Mouse (Mus musculus) urinary bladder, postnatal 25 days (tissue): ENCODE results near the gene Pard6a.
A peak's percentile ranks its signal among the peaks of the same experiment; 100 is the strongest.

Experiments used
- DNase-seq: peaks from one replicate; pipeline ENCODE4 v3.0.0; 2022; ENCODE audit warnings: low spot score

Pard6a gene

GRCm38 (mm10) chr8:105700966-105701824, at the start of gene Pard6a, which contains the start of gene Acd:
Pard6a (plus strand) TSS chr8:105701148.
Acd (minus strand) TSS chr8:105701102.
- peak; percentile 98 for DNase-seq

DNA sequence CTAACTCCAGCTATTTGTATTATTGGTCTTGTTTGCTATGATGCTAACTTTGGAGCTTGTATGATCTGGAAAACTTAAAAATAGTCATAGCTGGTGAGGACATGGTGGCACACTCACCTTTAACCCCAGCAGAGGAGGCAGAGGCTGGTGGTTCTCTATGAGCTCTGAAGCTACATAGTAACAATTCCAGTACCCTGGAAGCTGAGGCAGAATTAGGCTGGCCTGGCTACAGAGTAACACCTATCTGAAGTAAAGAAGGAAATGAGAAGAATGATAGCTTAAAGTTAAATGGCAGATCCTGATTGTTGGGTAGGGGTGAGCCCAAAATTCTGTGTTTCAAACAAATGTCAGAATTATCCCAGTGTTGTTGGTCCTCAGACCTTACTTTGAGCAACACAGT, 43.3 kb upstream of the Pard6a start:
- DNase-seq, result no peak

DNA sequence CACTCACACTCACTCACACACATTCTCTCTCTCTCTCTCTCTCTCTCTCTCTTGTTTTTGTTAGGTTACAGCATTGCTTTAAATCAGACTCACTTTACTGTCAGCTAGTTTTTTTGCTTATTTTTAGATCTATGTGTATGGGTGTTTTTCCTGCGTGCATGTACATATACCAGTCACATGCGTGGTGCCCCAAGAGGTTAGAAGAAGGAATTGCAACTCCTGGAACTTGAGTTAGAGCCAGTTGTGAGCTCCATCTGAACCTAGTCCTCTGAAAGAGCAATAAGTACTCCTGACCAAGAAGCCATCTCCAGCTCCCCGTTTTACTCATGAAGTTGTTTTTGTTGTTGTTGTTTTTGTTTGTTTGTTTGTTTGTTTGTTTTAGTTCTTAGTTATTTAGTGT, 39.8 kb upstream of the Pard6a start:
- DNase-seq, result no peak

DNA sequence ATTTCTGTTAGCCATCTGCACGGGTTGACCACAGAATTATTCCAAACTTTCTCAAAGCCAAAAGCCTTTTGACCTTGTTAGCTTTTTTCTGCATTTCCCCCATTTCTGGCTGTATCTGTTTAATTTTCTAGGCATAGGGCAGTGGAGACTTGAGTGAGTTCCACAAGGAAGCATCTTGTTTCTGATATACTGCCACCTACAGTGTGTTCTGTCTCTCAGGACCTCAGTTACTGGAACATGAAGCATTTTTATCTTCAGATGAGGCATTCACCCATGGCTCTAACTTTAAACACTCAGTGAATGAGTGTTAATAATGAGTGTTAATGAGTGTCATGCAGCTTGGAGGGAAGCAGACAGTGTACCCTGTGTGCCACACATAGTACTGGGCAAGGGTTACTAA, 23.1 kb upstream of the Pard6a start:
- DNase-seq, result no peak

DNA sequence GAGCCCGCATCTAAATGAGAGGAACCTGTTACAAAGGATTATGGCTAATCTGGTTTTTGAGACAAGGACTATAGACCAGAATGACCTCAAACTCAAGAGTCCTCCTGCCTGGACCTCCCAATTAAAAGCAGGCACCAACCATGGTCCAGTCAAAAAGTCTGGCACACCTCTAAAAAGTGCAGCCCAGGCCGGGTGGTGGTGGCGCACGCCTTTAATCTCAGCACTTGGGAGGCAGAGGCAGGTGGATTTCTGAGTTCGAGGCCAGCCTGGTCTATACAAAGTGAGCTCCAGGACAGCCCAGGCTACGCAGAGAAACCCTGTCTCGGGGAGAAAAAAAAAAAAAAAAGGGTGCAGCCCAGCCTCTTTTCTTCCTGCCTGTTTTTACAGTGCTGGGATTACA, 15.6 kb upstream of the Pard6a start:
- no peak for DNase-seq

DNA sequence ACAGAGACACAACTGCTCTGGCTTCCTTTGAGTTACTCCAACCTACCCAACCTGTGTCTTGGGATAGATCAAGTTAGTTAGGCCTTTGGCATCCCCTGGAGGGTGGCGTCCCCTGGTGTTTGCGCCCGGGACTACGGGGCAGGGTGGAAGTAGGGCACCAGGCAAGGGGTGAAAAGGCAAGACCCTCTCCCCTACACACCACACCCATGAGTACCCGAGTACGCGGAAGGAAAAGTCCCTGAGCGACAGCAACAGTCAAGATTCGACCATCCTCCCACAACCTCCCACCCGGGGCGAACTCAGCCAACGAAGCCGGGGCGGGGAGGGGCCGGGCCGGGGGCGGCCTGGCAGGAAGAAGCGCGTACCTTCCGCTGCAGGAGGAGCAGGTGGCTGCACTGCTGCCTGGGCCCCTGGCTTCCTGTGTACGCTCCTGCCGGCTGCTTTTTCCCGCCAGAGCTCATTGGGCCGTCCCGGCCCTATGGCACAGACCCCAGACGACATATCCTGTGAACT, 15.1 kb upstream of the Pard6a start, which contains the start of gene Carmil2:
Gene Carmil2, plus strand, starts transcription at position 479 of the 513 bp plus-strand sequence.
- peak; percentile 57 for DNase-seq

GRCm38 (mm10) chr8:105686551-105686950, 14.4 kb upstream of the Pard6a start:
- DNase-seq, result no peak

DNA sequence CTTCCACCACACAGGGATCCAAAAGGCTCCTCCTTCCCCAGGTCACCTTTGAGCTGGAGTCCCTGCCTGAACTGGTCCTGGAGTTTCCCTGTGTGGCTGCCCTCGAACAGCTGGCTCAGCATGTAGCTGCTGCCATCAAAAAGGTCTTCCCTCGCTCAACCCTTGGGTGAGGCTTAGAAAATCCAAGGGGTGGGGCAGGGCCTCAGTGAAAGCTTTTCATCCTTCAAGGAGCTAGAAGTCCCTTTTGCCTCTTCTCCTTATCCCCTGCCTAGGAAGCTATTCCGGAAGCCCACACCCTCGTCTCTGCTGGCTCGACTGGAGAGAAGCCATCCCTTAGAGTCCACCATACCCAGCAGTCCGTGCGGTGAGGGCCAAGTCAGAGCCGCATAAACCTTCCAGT, 13.4 kb upstream of the Pard6a start:
- no peak for DNase-seq

DNA sequence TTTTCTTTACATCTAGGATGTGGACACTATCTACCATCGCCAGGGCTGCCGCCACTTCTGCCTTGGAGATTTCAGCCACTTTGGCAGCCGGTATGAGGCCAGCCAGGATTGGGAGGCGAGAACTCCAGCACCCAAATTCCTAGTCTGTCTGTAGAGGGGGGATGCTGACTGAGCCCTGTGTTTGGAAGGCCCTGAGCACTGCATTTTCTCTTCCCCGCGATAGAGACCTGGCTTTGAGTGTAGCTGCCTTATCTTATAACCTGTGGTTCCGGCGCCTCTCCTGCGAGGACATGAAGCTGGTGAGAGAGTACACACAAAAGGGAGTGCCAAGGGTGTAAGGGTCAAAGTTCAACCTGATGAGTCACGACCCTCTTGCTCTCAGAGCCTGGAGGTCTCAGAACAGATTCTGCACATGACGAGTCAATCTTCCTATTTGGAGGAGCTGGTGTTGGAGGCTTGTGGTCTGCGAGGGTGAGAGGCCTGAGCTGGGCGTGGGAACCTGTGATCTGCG, 12.7 kb upstream of the Pard6a start:
- DNase-seq, result no peak

DNA sequence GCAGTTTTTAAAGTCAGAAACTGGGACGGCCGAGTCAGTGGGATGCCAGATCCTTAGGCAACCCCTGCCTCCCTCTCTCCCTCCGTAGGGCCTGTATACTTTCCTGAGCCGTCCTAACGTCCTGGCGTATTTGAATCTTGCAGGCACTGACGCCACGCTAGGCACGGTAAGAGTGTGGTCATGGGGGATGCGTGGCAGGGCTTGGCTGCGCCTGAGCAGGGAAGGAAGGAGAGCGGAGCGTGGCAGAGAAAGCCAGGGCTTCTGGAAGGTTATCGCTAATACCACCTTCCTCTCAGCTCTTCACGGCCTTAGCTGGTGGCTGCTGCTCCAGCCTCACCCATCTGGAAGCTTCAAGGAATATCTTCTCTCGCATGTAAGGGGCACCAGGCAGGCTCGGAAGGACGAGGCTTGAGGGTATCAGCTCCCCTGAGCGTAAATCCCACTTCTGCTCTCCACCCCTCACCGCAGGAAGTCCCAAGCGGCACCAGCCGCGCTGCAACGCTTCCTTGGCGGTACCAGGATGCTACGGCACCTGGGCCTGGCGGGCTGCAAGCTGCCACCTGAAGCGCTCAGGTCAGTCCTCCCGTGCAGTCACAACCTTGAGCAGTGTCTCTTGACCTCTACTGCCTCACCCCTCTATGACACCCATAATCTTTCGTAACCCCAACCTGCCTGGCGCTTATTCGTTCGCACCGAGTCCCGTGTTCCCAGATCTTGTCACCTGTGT, 11.5 kb upstream of the Pard6a start:
- no peak for DNase-seq

- no peak for DNase-seq
Measured at GRCm38 (mm10) chr8:105689983-105690360, 11.0 kb upstream of the Pard6a start.

- DNase-seq, result no peak
Measured at GRCm38 (mm10) chr8:105690978-105691377, 10.0 kb upstream of the Pard6a start.

DNA sequence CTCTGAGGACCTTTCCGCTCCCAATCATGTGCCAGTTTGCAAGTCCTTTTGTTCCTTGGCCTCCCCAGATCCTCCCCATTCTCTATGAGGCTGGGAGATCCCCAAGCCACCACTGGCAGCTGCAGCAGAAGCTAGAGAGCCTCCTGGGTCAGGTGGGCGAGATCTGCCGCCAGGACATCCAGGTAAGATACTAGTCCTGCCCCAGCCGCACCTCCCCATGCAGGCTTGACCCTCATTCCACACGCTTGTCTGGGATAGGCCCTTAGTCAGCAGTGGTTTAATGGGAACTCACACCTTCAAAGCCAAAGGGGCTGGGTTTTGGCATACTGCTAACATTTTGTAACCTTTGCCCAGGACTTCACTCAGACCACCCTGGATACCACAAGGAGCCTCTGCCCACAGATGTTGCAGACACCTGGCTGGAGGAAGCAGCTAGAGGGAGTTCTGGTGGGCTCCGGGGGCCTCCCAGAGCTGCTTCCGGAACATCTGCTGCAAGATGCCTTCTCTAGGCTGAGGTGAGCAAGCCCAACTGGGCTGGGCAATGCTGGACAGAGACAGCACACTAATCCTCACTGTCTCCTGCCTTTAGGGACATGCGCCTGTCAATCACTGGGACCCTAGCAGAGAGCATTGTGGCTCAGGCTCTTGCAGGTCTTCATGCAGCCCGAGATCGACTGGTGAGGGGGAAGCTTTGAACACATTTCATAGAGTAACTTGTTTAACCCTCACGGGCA, 8.3 kb upstream of the Pard6a start:
- DNase-seq, result no peak

- DNase-seq, result peak; percentile 62
Measured at GRCm38 (mm10) chr8:105693648-105694047, 7.3 kb upstream of the Pard6a start.

- no peak for DNase-seq
Measured at GRCm38 (mm10) chr8:105694051-105694799, 6.7 kb upstream of the Pard6a start.

DNA sequence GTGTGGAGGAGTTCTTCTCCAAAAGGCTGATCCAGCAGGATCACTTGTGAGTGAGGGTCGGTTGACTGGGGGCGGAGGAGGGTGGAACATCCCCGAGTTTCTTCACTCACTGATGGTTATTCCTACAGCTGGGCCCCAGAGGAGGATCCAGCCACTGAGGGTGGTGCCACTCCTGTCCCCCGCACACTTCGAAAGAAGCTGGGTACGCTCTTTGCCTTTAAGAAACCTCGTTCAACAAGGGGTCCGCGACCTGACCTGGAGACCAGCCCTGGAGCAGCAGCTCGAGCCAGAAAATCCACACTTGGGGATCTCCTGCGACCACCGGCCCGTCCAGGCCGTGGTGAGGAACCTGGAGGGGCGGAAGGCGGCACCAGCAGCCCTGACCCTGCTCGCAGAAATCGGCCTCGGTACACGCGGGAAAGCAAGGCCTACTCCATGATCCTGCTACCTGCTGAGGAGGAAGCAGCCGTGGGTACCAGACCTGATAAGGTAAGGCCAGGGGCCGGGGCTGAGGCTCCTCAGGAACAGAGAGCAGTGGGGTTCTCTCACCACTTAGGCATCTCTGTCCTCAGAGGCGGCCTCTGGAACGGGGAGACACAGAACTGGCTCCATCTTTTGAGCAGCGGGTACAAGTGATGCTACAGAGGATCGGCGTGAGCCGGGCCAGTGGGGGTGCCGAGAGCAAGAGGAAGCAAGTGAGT, 5.7 kb upstream of the Pard6a start:
- DNase-seq, result no peak

GRCm38 (mm10) chr8:105697196-105697780, 3.7 kb upstream of the Pard6a start:
- DNase-seq, result no peak

- no peak for DNase-seq
Measured at GRCm38 (mm10) chr8:105698734-105699133, 2.2 kb upstream of the Pard6a start.

DNA sequence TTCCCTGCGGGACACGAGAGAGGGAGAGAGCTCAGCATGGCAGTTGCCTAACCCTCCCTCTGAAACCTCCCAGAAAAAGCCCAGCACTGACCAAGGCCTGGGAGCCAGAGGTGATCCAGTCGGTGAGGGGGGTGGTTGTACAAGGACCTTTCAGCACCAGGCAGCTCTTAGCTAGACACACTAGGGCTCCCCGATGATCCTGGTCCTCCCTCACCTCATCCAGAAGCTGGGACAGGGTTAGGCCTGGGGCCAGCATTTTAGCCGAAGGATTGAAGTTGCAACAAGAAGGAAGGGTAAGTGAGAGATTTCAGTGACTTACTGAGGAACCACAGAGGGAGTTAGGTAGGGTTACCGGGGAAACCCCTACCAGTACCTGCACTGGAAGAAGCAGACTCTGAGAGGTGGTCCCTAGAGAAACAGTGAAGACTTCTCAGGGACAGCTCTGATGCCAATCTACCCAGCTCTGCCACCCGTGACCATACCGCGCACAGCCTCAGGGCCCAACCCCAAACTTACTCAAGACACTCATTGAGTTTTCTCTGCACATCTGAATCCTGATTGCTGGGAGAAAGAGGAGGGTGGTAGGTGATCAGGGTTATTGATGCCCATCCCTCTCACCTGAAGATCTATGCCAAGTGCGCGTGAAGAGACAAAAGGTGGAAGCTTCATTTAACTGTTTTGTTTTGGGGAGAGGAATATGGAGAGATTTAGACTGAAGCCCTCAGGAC, 1.3 kb upstream of the Pard6a start:
- no peak for DNase-seq

DNA sequence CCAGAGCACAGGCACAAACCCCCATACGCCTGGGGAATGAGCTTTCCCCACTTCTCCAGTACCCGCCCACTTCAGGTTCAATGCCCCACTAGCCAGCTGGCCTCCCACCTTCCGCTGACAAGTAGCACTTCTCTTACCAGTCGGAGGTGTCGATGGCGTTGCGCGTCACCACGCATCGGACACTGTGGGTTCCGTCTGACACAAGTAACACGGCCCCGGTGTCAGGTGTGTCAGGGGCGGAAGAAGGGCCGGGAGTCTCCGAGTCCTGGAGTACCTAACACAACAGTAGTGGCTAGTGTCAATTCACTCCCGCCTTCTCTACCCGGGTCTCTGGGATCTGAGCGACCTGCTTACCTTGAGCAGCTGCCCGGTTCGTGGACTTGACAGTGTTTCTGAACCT, 382 bp upstream of the Pard6a start:
- no peak for DNase-seq
